Mouse (Mus musculus): ENCODE results near the gene Kcnj12.

DNA sequence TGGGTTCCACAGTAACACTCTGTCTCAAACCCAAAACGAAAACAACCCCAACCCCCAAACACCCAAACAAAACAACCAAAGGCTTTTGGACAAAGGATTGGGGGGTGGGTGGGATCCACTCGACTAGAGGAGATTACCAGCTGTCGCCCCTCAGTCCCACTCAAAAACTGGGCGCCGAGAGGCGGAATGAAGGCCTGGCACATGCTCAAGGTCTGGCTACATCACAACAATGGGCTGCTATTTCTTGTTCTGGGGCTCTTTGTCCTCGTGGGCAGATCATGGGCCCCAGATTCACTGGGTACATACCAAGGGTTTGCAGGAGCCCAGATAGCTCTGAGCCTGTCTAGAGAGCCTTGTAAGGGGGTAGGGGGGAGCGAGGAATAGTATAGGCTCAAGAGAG lies 19.6 kb upstream of the Kcnj12 start:
- TF ChIP-seq CTCF (IDR thresholded peaks at IDR 0.05) (no peak), POLR2A (IDR thresholded peaks at IDR 0.05; ENCODE audit: insufficient read depth, low read depth, low read length) (no peak), EP300 (IDR thresholded peaks at IDR 0.05; ENCODE audit: insufficient read depth, low read depth, low read length) (no peak)
